Mouse (Mus musculus) adrenal gland, postnatal 4 days (tissue): ENCODE measurements around the gene Ankrd53. TPM values are rescaled to one million over a fixed set of nuclear protein-coding genes. Genes with fewer than 3 reads are reported as not detected.
A peak's percentile ranks its signal among the peaks of the same experiment; 100 is the strongest.
"Not testable (repeated sequence)": the region's sequence is repeated elsewhere in the genome, so short reads cannot be mapped to it uniquely, and the experiment has no call there.

ENCODE experiments used
- DNase-seq, 2 experiments: peaks; one replicate each; pipeline ENCODE4 v3.0.0; 2021 to 2022; ENCODE audit warnings: low spot score in 2 of 2, mixed read lengths in 2 of 2
- total RNA-seq, 2 experiments: library from RNA; stranded (reverse); gene quantifications; 2 replicates each; pipeline ENCODE4 v1.2.3; 2021

The Ankrd53 gene
- total RNA-seq, 2 experiments from 2014 or later = 0.28 to 0.39 TPM

- DNase-seq = no peak
These were observed 512 bp downstream of the Ankrd53 start for GRCm38 (mm10) chr6:83762880-83763431.

GRCm38 (mm10) chr6:83766982-83767381 is 4.5 kb downstream of the Ankrd53 start:
- DNase-seq = no peak

GRCm38 (mm10) chr6:83768485-83768884 is 6.0 kb downstream of the Ankrd53 start:
- no peak for DNase-seq

- no peak for DNase-seq
These were observed 11.7 kb downstream of the Ankrd53 start for GRCm38 (mm10) chr6:83774126-83774525.

GRCm38 (mm10) chr6:83774781-83775563 is 12.5 kb downstream of the Ankrd53 start:
- DNase-seq = no peak

- DNase-seq = peak; percentile 86
These were observed 13.3 kb downstream of the Ankrd53 start, which contains the start of gene Tex261 for GRCm38 (mm10) chr6:83775638-83776293. Gene Tex261, minus strand, starts transcription at chr6:83775813.

GRCm38 (mm10) chr6:83778306-83778705 is 15.9 kb downstream of the Ankrd53 start:
- DNase-seq = no peak

- peak in 1 of 2 experiments; percentile 33 for DNase-seq
These were observed 16.6 kb downstream of the Ankrd53 start for GRCm38 (mm10) chr6:83779026-83779425.

- no peak for DNase-seq
These were observed 24.0 kb downstream of the Ankrd53 start for GRCm38 (mm10) chr6:83786426-83786825.

- DNase-seq = no peak
These were observed 26.1 kb downstream of the Ankrd53 start for GRCm38 (mm10) chr6:83788554-83788953.

GRCm38 (mm10) chr6:83790533-83790932 is 28.1 kb downstream of the Ankrd53 start:
- not testable (repeated sequence) for DNase-seq

GRCm38 (mm10) chr6:83791251-83791890 is 28.9 kb downstream of the Ankrd53 start:
- no peak for DNase-seq

- peak; percentile 87 to 89 for DNase-seq
These were observed 32.4 kb downstream of the Ankrd53 start, which contains the start of gene Nagk for GRCm38 (mm10) chr6:83794760-83795296. Gene Nagk, plus strand, starts transcription at chr6:83794982.

GRCm38 (mm10) chr6:83795492-83795900 is 33.1 kb downstream of the Ankrd53 start:
- no peak for DNase-seq

GRCm38 (mm10) chr6:83796686-83797085 is 34.2 kb downstream of the Ankrd53 start:
- no peak for DNase-seq

- no peak for DNase-seq
These were observed 39.6 kb downstream of the Ankrd53 start for GRCm38 (mm10) chr6:83802033-83802432.

- DNase-seq = no peak
These were observed 40.4 kb downstream of the Ankrd53 start for GRCm38 (mm10) chr6:83802846-83803245.

- no peak for DNase-seq
These were observed 53.4 kb downstream of the Ankrd53 start for GRCm38 (mm10) chr6:83815801-83816200.
